Mouse (Mus musculus) c-Kit-negative CD71-positive TER-119-positive erythroid progenitor cells, embryonic 14.5 days (primary cell): Measurements from ENCODE around the gene Celf1.
"Not testable (repeated sequence)": the region's sequence is repeated elsewhere in the genome, so short reads cannot be mapped to it uniquely, and the experiment has no call there.

Experiments used
- DNase-seq: peaks from one replicate; pipeline ENCODE4 v3.0.0-alpha.2; 2013; ENCODE audit warnings: low read depth, low spot score

The Celf1 gene

DNA sequence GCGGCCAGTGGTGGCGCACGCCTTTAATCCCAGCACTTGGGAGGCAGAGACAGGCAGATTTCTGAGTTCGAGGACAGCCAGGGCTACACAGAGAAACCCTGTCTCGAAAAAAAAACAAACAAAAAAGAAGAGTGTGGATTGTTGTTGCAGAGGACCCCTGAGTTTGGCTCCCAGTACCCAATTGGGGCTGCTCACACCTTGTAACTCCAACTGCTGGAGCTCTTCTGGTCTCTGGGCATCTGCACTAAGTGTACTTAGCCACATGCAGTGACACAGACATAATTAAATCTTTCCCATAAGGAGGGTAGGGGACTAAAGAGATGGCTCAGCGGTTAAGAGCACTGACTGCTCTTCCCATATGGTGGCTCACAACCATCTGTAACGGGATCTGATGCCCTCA is 82.1 kb downstream of the Celf1 start:
- DNase-seq = not testable (repeated sequence)

GRCm38 (mm10) chr2:91023131-91023530 is 82.9 kb downstream of the Celf1 start:
- no peak for DNase-seq

DNA sequence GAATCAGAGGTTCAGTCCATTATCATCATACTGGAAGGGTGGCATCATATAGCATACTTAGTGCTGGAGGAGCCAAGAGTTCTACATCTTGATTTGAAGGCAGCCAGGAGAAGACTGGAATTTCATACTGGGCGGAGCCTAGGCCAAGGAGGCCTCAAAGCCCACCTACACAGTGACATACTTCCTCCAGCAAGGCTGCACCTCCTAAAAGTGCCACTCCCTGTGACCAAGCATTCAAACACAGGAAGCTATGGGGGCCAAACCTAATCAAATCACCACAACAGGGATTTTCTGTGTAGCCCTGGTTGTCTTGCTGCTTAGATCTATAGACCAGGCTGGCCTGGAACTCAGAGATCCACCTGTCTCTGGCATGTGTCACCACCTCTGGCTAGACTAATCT is 83.8 kb downstream of the Celf1 start:
- DNase-seq = peak; percentile 36

- DNase-seq = no peak
Measured at GRCm38 (mm10) chr2:91025081-91025516, 84.9 kb downstream of the Celf1 start.

- peak; percentile 49 for DNase-seq
Measured at GRCm38 (mm10) chr2:91026491-91026890, 86.3 kb downstream of the Celf1 start.

GRCm38 (mm10) chr2:91027391-91028214 is 87.4 kb downstream of the Celf1 start:
- peak; percentile 55 for DNase-seq

DNA sequence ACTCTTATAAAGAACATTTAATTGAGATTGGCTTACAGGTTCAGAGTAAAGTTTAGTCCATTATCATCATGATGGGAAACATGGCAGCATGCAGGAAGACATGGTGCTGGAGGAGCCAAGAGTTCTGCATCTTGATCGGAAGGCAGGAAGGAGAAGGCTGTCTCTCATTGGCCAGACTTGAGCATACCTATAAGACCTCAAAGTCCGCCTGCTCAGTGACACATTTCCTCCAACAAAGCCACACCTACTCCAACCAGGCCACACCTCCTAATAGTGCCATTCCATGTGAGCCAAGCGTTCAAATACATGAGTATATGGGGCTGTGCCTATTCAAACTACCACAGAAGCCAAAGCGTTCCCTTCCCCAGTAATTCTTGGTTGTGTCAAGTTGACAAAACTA is 91.0 kb downstream of the Celf1 start:
- no peak for DNase-seq

DNA sequence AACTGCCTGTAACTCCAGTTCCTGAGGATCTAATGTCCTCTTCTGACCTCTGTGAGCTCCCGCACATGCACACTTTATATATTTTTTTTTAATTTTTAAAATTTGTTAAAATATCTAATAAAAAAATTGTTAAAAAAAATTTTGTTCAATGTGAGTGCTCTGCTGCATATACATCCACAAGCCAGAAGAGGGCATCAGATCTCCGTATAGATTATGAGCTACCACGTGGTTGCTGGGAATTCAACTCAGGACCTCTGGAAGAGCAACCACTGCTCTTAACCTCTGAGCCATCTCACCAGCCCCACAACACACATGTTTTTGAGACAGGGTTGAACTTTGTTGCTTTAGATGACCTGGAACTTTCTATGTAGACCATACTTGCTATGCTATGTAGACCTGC is 92.8 kb downstream of the Celf1 start:
- no peak for DNase-seq

- no peak for DNase-seq
Measured at GRCm38 (mm10) chr2:91035385-91035784, 95.2 kb downstream of the Celf1 start, which contains the start of gene Rapsn. TSS of gene Rapsn (plus strand) at chr2:91035620.

GRCm38 (mm10) chr2:91041786-91042185 is 101.6 kb downstream of the Celf1 start:
- no peak for DNase-seq

DNA sequence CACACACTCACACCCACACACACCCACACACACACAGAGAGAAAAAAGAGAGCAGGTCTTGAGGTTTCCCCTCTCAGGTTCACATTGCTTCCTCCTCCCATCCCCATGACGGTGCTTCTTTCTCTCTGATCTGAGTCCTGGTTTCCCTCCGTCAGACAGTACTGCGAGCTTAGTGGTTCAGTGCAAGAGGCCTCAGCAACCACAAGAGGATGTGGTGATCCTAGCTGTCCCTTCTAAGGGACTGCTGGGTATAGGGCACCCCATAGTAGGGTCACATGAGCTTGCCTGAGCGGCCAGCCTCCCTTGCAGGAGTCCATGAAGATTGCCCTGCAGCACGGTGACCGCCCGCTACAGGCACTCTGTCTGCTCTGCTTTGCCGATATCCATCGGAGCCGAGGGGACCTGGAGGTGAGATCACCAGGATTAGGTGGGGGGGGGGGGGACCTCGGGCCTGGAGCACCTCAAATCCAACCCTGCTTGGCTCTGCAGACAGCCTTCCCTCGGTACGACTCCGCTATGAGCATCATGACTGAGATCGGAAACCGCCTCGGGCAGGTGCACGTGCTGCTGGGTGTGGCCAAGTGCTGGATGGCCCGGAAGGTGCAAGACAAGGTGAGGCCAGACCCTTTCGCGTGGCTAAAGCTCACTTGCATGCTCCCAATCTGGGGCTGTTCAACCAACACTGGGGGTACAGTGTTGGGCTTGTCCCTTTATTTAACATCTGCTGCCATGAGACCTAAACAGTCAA is 102.6 kb downstream of the Celf1 start:
- DNase-seq = no peak

GRCm38 (mm10) chr2:91044727-91045126 is 104.5 kb downstream of the Celf1 start:
- no peak for DNase-seq

DNA sequence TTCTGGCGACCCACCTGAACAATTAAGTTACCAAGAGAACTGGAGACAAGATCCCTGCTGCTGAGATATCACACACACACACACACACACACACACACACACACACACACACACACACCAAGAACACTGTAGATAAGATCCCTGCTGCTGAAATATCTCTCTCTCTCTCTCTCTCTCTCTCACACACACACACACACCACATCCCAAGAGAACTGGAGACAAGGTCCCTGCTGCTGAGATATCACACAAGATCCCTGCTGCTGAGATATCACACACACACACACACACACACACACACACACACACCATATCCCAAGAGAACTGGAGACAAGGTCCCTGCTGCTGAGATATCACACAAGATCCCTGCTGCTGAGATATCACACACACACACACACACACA is 105.6 kb downstream of the Celf1 start:
- DNase-seq = not testable (repeated sequence)

GRCm38 (mm10) chr2:91047359-91047758 is 107.2 kb downstream of the Celf1 start:
- no peak for DNase-seq

- DNase-seq = no peak
Measured at GRCm38 (mm10) chr2:91051917-91052316, 111.7 kb downstream of the Celf1 start.

GRCm38 (mm10) chr2:91052752-91053151 is 112.6 kb downstream of the Celf1 start:
- no peak for DNase-seq

GRCm38 (mm10) chr2:91053181-91053933 is 113.2 kb downstream of the Celf1 start:
- no peak for DNase-seq

DNA sequence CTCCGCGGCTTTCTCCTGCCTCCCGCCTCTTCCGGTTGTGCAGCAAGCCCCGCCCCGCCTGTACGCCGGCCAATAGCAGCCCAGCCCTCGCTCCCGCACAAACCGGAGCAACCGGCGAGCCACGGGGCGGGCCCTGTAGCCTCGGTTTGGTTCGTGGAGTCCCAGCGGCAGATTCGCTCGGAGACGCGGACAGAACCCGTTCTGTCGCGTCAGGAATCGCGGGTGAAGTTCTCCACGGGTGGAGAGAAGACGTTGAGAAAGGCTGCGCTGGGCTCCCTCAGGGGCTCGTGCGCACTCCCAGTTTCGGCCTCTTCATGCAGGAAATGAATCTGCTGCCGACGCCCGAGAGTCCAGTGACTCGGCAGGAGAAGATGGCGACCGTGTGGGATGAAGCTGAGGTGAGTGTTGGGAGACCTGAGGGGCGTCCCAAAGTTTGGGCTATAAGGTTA is 113.8 kb downstream of the Celf1 start, which contains the start of gene Psmc3:
Gene Psmc3 (plus strand): TSS at position 76 of the 449 bp plus-strand sequence.
- peak; percentile 85 for DNase-seq

- no peak for DNase-seq
Measured at GRCm38 (mm10) chr2:91058435-91058834, 118.3 kb downstream of the Celf1 start.

GRCm38 (mm10) chr2:91059376-91059775 is 119.2 kb downstream of the Celf1 start:
- no peak for DNase-seq

DNA sequence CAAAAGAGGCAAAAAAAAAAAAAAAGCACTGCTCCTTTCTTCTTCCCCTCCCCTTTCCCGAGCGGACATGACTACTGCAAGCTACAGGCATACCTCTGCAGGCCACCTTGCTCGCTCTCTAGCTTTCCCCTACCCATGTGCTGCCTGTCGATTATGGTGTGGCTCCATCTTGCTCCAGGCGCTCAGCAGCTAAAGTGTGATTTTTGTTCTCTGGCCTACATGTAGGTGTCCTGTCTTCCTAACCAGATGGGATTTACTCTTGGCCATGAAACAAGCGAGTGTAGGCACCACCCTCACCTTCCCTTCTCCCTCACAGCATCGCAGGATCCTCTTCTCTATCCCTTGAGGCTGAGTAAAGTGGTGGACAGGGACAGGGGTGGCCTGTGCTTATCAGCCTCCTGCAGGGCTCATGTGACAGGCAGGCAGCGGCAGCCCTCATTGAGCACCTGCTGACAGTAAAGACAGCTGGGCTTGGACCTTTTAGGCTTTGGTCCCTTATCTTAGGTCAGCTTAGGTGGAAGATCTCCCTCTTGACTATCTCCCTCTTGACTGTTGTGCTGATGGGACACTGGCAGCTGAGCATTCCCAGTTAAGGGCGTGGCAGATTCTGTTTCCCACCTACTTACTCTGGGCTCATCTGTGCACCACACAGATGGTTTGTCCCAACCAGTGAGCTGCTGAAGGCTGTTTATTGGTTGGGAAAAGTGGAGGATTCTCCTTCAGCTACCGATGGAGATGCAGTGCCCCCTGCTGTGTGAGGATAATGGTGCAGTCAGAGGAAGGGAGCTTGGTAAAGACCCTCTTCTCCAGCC is 120.6 kb downstream of the Celf1 start:
- peak; percentile 37 for DNase-seq
